Mouse (Mus musculus): ENCODE results near the gene Prmt3. TPM values are rescaled to one million over a fixed set of nuclear protein-coding genes. Genes with fewer than 3 reads are reported as not detected.

The Prmt3 gene
- total RNA-seq, 2 experiments from 2014 or later = 11.2 to 13.2 TPM

Other genes starting within 250 kb of the Prmt3 start
- gene Dbx1, start 141.5 kb upstream of the Prmt3 start, total RNA-seq (2021) = not detected
- gene Htatip2, start 19.2 kb upstream of the Prmt3 start, total RNA-seq (2021) = 1 to 10 TPM; 6.8 to 8.7 TPM
- gene Slc6a5, start 131.8 kb downstream of the Prmt3 start, total RNA-seq (2021) = not detected
- gene Nell1, start 196.5 kb downstream of the Prmt3 start, total RNA-seq (2021) = under 1 TPM in 1 of 2 experiments, not detected in 1; 0.17 TPM